Mouse (Mus musculus): ENCODE results near the gene Vps35l.

GRCm38 (mm10) chr7:118855171-118855876, 115.3 kb downstream of the Vps35l start, which contains the start of gene Iqck:
- TF ChIP-seq EP300 (IDR thresholded peaks at IDR 0.05; ENCODE audit: low read depth) (no peak), CTCF (IDR thresholded peaks at IDR 0.05; ENCODE audit: low read depth) (no peak)
